Mouse (Mus musculus) urinary bladder, adult 18-20 months (tissue): Measurements from ENCODE around the gene Ccdc134.

Source experiments
- DNase-seq, 2 experiments: peaks; one replicate each; pipeline ENCODE4 v3.0.0; 2022; ENCODE audit warnings: low spot score in 2 of 2, mixed read lengths in 2 of 2

Gene Ccdc134

DNA sequence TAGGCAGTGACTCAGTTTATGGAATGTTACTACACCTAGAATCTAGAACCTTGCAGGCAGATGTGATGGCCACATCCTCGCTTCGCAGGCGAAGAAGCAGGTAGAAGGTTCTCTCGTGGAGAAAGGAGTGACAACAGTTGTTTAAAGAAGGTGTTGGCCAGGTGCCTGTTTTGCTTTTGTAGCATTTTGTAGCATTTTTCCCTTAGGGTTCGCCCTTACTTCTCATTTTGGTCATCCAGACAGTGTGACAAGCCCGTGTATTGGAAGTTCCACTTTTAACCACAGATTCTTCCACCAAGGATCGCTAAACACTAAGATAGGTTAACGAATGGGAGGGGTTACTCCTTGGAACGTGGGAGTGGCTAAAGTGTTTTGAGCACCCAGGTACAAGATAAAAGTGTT, 20.8 kb downstream of the Ccdc134 start:
- DNase-seq = no peak

DNA sequence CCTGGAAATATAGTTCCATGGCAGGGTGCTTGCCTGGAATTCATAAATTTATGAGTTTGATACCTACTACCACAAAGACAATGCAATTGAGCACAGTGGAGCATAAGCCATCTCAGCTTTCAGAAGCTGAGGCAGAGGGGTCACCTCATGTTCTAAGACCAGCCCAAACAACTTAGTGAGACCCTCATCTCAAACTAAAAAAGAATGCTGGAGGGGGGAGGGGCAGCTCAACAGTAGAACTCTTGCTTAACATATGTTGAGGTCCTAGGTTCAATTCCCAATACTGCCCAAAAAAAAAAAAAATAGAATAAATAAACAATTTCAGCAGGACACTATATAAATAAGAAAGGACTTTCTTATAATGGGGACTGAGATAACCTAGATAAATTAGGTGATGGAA, 22.3 kb downstream of the Ccdc134 start:
- DNase-seq = no peak

DNA sequence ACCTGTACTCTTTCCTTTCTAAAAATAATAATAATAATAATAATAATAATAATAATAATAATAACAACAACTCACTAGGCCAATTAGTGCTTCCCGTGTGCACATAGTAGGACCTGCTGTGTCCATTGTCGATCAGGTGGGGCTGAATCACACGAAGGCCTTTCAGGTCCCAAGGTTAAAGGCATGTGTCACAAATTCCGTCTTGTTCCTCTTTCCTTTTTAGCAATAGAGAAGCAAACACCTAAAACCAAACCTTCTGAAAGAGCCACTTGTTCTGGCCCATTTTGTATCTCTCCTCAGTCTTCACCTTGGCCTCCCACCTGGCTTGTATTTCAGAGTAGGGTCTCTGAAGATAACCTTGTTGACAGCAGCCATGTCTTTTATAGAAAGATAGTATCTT, 23.5 kb downstream of the Ccdc134 start:
- DNase-seq = no peak

- DNase-seq = no peak
These were observed 24.3 kb downstream of the Ccdc134 start for GRCm38 (mm10) chr15:82152022-82152421.

DNA sequence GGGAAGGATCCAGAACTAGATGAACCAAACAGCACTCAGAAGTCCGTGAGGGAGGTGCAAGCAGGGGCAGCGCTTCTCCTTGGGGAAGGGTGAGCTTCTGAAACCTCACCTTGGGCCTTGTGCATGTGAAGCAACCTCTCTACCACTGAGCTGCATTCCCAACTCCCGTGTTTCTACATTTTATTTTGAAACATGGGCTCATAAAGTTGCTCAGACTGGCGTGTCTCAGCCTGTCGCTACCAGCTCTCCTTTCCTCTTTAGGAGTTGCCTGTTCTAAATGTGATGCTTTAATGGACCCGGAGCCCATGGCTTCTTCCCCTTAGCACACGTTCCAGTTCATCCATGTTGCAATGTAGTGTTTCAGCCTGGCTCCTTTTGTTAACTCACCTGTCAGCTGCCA, 24.7 kb downstream of the Ccdc134 start:
- no peak for DNase-seq

DNA sequence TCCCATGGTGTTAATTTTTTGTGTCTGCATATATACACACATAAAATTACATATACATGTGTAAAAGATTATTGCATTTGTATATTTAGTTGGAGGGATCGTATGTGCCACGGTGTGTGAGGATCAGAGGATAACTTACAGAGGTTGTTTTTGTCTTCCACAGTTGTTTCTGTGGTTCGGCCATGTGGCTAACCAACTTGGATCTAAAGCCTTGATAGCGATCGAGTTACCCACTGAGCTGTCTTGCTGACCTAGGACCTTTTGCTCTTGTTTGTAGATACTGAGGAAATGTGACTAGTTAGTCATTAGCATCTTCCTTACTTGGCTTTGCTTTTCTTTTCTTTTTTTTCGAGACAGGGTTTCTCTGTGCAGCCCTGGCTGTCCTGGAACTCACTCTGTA, 28.6 kb downstream of the Ccdc134 start:
- no peak for DNase-seq

DNA sequence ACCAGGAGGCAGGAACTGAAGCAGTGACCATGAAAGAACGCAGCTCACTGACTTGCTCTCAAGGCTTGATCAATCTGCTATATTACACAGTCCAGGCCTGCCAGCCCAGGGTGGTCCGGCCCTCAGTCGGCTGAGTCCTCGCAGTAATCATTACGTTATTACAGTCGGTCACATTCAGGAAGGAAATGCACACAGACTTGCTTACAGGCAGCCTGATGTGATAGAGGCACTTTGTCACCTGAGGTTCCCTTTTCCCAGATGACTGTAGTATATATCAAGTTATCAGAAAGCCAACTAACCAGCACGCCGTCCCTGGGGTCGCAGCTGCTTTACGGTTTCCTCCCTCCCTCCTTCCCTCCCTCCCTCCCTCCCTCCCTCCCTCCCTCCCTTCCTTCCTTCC, 29.2 kb downstream of the Ccdc134 start:
- no peak for DNase-seq

GRCm38 (mm10) chr15:82158243-82159035, 30.7 kb downstream of the Ccdc134 start:
- DNase-seq = peak in 1 of 2 experiments; percentile 47

- no peak for DNase-seq
These were observed 31.7 kb downstream of the Ccdc134 start for GRCm38 (mm10) chr15:82159471-82159870.

DNA sequence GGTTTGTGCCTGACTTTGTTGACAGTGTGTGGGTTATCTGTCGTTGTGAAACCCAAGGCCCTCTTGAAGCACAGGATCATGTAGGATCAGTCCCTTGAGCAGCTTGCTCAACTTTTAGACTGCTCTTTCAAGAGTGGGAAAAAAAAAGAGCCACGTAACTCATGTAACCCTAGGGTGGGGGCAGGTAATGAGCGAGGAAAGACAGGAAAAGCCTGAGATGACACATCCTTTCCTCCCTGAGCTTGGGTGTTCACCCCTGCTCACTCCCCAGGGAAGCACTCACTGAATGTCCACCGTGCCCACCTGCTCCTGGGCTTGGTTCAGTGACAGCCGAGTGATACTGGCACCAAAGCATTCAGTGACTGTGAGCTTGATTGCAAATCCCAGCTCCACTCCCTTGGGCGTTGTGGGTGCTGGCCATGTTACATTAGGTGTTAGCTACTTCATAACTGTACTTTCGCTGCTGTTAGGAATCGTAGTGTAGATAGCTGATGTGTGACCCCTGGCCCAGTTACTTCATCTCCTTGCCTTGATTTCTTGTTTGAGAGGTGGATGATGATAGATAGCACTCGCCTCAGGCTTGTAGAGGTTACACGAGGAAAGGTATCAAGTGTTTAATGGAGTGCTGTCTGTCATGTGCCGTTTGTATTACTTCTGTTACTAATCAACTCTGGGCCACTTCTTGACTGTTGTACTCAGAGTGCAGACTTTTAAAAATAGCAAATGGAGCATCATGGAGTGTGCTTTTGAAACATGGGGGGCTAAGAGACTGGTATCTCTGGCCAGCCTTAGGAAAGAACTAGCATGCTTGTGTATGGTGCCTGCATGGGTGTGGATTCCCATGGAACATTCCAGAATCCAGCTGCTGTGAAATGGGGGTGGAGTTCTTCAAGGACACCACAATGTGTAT, 33.3 kb downstream of the Ccdc134 start:
- no peak for DNase-seq

DNA sequence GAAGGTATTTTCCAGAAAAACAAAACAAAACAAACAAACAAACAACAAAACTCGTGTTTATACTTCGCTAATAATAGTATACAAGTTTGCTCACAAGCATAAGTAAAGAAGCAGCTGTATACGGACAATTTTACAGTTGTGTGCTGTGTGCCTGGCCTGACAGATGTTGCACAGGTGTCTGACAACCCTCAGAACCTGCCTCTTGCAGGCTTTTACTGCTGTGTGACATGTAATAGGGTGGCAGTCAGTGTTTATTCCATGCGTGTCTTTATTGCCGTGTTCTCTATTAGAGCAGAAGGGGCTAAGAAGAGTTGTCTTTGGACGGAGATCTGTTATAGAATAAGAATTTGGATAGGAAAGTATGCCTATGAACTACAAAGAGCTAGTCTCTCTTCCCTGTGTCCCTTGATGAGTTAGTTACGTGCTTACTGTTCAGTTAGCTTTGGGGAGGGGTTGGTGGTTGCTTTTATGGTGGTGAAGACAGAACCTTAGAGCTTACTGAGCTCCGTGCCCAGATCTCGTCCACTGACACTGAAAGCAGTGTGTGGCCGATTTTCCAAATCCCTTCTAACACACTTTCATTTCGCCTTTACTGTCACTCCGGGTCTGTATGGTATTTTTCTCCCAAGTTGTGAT, 34.4 kb downstream of the Ccdc134 start:
- DNase-seq = no peak

DNA sequence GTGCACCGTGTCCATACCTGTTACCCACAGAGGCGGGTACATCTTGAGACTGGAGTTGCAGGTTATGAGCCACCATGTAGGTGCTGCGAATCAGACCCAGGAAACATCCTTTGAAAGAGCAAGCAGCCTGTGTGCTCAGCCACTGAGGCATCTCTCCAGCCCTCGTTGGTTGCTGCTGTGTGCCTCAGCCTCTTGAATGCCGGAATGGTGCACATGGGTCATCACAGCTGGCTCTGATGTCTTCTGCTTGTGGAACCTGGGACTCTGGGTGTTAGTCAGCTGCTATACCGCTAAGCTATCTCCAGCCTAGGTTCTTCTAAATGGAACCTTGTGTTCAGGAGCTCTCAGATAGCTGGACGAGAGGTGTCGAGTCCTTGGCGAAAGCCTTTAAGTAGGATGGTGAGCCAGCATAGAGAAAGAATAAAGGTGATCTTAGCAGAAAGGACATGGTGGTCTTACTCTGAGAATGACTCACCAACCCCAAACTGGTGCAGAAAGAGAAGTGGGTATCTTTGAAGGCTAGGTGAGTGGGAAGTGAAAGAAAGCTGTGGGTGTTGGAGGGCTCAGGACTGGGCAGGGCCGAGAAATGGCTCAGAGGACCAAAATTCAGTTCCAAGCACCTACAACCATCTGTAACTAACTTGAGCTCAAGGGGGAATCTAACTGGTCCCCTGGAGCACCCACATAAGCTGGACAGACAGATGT, 35.8 kb downstream of the Ccdc134 start:
- no peak for DNase-seq

DNA sequence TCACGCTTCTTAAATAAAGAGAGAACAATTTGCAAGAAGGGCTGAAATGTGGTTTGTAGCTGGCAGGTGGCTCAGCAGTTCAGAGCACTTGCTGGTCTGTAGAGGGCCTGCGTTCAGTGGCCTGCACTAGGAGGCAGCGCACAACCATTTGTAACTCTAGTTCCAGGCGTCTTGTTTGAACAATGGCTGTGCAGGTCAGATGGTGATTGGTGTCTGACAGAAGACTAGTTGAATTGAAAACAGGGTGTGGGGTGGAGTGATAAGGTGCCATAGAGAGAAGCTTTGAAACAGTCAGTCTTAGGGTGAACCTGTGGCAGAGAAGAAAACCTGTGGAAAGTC, 36.3 kb downstream of the Ccdc134 start:
- no peak for DNase-seq

DNA sequence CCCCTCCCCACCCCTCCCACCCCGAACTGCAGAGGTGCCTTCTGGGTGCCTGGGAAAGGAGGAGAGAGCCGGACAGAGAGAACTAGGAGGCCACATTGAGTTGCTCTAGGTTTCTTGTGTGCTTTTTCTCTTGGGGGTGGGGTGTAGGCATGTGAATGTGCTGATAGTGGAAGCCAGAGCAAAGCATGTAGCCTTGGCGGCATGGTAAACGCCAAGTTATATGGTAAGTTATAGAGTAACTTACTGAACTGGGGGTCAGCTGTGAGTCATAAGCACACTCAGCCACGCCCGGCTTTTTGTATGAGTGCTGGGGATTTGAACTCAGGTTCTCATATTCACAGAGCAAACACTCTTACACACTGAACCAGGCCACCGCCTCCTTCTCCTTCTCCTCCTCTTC, 36.8 kb downstream of the Ccdc134 start:
- DNase-seq = no peak

- peak; percentile 60 to 82 for DNase-seq
These were observed 37.9 kb downstream of the Ccdc134 start for GRCm38 (mm10) chr15:82165332-82166239.

GRCm38 (mm10) chr15:82166240-82167100, 38.7 kb downstream of the Ccdc134 start:
- DNase-seq = no peak

- no peak for DNase-seq
These were observed 39.8 kb downstream of the Ccdc134 start for GRCm38 (mm10) chr15:82167201-82168168.

GRCm38 (mm10) chr15:82169671-82170070, 41.9 kb downstream of the Ccdc134 start:
- no peak for DNase-seq
